Mouse (Mus musculus): ENCODE measurements around the gene Arhgap45. TPM values are rescaled to one million over a fixed set of nuclear protein-coding genes. Genes with fewer than 3 reads are reported as not detected.
A peak's percentile ranks its signal among the peaks of the same experiment; 100 is the strongest.

The Arhgap45 gene
- polyA plus RNA-seq, 1 experiment from 2014 or later: 1.9 TPM

DNA sequence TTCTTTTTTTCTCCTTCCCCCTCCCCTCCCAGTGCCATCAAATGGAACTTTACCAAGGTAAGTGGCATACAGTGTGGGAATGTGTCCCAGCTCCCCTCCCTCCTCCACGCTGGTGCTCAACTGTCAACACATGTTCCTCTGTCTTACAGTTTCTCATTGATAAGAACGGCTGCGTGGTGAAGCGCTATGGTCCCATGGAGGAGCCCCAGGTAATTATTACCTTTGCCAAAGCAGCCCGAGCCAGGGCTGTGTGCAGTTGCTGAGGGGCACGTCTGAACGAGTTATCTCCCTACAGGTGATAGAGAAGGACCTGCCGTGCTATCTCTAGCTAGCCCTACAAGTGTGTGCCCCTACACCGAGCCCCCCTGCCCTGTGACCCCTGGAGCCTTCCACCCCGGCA is 39.4 kb downstream of the Arhgap45 start:
- peak overlapping the region; percentile 77; the same call in 1 of the 2 replicates for H3K4me2 ChIP-seq
- no peak overlapping the region for H3K27ac ChIP-seq
- H3K9me3 ChIP-seq: no peaks in the 10 kb centered on the region
- H3K4me1 ChIP-seq: peaks cover 21% of the 10 kb centered on the region
- peaks cover 16% of the 10 kb centered on the region; the same call in 1 of the 2 replicates for H3K36me3 ChIP-seq (replicated peaks)
- no peak overlapping the region for H3K4me3 ChIP-seq
- no peaks in the 10 kb centered on the region for H3K27me3 ChIP-seq (replicated peaks)
- WGBS: 91% methylated on average over 10 of the region's 10 CpGs
- no peak overlapping the region for H3K9ac ChIP-seq
- ATAC-seq (replicated peaks): no peak

DNA sequence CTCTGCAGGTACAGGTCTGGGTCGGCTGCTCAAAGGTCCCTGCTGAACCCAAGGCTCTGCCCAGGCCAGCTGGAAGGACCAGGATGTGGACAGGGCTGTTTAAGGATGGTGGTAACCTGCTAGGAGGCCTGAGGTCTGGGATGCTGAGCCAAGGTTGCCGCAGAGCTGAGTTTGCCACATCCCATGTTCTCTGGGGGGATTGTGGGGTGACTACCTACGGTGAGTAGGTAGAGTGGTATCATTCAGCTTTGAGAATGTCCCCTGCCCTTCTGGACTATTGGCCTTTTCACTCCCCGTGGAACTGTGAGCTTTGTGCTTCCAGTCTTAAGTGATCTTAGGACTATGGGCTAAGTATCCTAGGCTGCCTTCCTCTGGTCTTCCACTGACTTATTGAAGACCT is 40.1 kb downstream of the Arhgap45 start:
- Histone ChIP-seq H3K9ac (no peak overlapping the region), H3K4me3 (no peak overlapping the region), H3K36me3 (replicated peaks) (peaks cover 16% of the 10 kb centered on the region; the same call in 1 of the 2 replicates), H3K4me1 (peaks cover 21% of the 10 kb centered on the region), H3K27ac (no peak overlapping the region), H3K9me3 (no peaks in the 10 kb centered on the region), H3K4me2 (no peak overlapping the region), H3K27me3 (replicated peaks) (no peaks in the 10 kb centered on the region)
- ATAC-seq (replicated peaks): no peak
- 94% methylated on average over 4 of the region's 4 CpGs for WGBS

DNA sequence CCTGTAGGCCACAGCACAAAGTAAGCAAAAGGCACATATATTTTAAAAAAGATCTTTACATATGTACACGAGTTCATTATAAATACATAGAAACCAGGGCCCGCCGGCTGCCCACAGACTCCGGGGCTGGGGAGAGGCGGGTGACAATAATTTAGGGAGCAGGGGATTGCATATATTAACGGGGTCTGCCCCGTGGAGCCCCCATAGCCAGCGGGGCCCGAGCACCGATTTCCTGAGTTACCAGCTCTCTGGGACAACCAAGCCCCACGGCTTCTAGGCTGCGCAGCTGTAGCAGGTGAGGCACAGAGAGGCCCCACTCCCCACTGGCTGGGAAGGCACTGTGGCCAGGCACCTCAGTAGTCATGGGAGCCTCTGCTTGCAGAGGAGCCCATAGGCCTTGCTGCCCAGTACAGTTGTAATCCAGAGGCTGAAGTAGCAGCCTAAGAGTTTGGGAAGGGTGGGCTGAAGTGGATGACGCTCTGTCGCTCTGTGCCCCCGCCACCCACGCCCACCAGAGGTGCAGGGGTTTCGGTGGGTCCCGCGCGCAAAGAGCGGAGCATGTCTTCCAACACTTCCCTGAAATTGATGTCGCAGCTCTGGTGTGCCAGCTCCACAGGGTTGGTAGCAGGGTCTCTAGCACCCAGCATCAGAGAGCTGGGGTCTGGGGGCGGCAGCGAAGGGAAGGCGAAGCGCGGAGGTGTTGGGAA is 40.7 kb downstream of the Arhgap45 start:
- H3K4me2 ChIP-seq: no peak overlapping the region
- H3K9ac ChIP-seq: no peak overlapping the region
- H3K9me3 ChIP-seq: no peaks in the 10 kb centered on the region
- H3K4me3 ChIP-seq: no peak overlapping the region
- peaks cover 21% of the 10 kb centered on the region for H3K4me1 ChIP-seq
- peaks cover 19% of the 10 kb centered on the region; the same call in 1 of the 2 replicates for H3K36me3 ChIP-seq (replicated peaks)
- WGBS: 92% methylated on average over 27 of the region's 27 CpGs
- ATAC-seq (replicated peaks): no peak
- H3K27ac ChIP-seq: no peak overlapping the region
- no peaks in the 10 kb centered on the region for H3K27me3 ChIP-seq (replicated peaks)

DNA sequence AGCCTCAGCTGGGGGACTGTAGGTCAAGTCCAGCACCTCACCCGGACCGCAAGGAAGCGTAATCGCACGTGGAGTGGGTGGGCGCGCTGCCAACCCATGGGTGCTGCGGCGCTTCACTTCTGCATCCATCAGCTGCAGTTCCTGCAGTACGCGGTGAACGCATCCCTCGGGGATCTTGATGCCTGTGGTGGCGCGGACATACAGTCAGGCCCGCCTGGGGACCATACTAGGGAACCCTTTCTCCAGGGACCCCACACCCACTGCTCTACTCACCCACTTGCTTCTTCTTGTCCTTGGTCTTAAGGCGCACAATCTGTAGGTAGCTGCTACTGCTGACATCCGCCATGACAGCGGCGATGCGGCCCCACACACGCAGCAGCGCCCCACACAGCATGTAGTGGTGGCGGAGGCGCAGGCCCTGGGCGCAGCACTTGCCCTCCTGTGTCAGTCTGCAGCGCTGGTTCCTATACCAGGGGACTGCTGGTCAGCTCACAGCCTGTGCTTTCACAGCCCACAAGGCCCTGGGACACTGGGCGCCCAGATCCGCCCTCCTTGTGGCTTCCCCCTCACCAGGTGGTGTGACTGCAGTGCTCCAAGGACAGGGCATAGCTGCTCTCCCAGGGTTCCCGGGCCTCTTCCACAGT is 41.4 kb downstream of the Arhgap45 start:
- no peaks in the 10 kb centered on the region for H3K27me3 ChIP-seq (replicated peaks)
- no peak for ATAC-seq (replicated peaks)
- H3K4me3 ChIP-seq: no peak overlapping the region
- H3K4me1 ChIP-seq: peaks cover 21% of the 10 kb centered on the region
- no peaks in the 10 kb centered on the region for H3K9me3 ChIP-seq
- H3K9ac ChIP-seq: no peak overlapping the region
- no peak overlapping the region for H3K4me2 ChIP-seq
- H3K27ac ChIP-seq: no peak overlapping the region
- H3K36me3 ChIP-seq (replicated peaks): peaks cover 21% of the 10 kb centered on the region; the same call in 1 of the 2 replicates
- WGBS: 78% methylated on average over 30 of the region's 30 CpGs

DNA sequence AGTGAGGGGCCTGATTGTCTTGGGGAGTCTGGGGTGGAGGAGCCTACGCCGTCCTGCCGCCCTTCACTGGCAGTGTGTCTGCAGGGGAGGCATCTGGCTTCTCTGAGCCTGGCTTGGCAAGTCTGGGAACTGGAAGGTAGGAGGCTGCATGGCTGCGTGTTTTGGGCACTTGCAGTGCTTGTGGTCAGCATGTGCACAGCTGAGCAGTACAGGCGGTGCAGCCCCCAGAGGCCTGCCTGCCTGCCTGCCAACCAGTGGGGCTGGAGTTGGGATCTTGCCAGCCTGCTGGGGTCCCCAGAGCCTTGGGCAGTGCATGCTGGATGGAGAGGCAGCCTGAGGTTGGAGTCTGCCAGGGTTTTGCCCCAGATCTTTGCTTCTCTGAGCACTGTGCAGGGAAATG is 46.7 kb downstream of the Arhgap45 start:
- no peak overlapping the region for H3K9ac ChIP-seq
- H3K27ac ChIP-seq: no peak overlapping the region
- H3K4me3 ChIP-seq: no peak overlapping the region
- no peak overlapping the region for H3K4me2 ChIP-seq
- H3K9me3 ChIP-seq: no peaks in the 10 kb centered on the region
- no peaks in the 10 kb centered on the region for H3K4me1 ChIP-seq
- H3K36me3 ChIP-seq (replicated peaks): 0 out of 2 replicates have a peak, but pooled peaks cover 7% of the 10 kb centered on the region
- ATAC-seq (replicated peaks): no peak
- no peaks in the 10 kb centered on the region for H3K27me3 ChIP-seq (replicated peaks)
- WGBS: 80% methylated on average over 5 of the region's 5 CpGs

DNA sequence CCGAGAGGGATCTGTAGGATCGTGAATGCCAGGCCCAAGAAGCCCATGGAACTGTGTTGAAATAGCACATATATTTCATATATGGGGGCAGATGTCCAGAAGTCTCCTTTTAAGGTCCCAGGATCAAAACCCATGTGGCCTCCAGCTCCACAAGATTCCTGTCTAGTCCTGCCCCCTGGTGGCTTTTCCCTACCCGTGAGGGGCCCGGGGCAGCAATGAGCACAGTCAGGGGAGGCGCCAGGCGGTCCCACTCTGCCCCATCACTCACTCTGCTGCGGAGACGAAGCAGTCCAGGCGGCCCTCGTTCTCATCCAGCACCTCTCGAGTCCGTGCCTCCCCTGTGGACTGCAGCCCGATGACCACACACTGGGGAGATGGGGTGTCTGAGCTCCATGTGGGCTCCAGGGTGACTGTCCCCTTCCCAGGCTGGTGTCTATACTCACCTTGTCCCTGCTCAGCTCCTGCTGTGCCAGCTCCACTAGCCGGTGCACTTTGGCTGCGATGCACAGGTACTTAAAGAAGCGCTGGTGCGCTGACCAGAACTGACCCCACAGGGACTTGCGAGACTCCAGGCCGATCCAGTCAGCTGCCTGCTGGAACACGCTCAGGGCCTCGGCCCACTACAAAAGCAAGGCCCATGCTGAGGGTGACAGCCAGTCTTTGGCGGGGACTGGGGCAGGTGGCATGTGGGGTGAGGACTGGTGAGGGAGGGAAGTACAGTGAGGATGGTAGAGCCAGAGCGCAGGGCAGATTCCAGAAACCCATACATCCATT is 47.6 kb downstream of the Arhgap45 start:
- H3K4me3 ChIP-seq: no peak overlapping the region
- no peak overlapping the region for H3K4me2 ChIP-seq
- 0 out of 2 replicates have a peak, but pooled peaks cover 7% of the 10 kb centered on the region for H3K36me3 ChIP-seq (replicated peaks)
- H3K27ac ChIP-seq: no peak overlapping the region
- no peaks in the 10 kb centered on the region for H3K4me1 ChIP-seq
- 77% methylated on average over 23 of the region's 23 CpGs for WGBS
- H3K9me3 ChIP-seq: no peaks in the 10 kb centered on the region
- H3K9ac ChIP-seq: no peak overlapping the region
- no peak for ATAC-seq (replicated peaks)
- H3K27me3 ChIP-seq (replicated peaks): no peaks in the 10 kb centered on the region

DNA sequence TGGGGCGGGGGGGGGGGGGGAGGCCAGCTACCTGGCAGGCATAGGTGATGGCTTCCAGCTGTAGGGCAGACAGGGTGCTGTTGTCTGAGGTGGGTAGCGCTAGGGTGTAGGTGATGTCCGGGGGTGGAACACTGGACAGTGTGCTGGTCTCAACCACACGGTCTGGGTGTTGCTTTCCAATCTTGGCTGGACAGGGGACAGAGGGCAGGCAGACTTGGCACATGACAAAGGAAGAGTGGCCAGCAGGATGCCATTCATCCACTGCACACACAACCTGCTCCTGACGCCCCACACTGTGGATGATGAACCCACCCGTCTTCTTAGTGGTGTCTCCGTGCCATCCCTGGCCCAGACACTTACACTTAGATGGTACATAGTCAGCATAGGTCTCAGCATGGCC is 52.8 kb downstream of the Arhgap45 start:
- H3K9me3 ChIP-seq: no peaks in the 10 kb centered on the region
- 84% methylated on average over 6 of the region's 7 CpGs for WGBS
- no peak overlapping the region for H3K27ac ChIP-seq
- no peak overlapping the region for H3K4me3 ChIP-seq
- no peak for ATAC-seq (replicated peaks)
- H3K27me3 ChIP-seq (replicated peaks): no peaks in the 10 kb centered on the region
- H3K9ac ChIP-seq: no peak overlapping the region
- H3K4me1 ChIP-seq: 0 out of 2 replicates have a peak, but pooled peaks cover 2% of the 10 kb centered on the region
- no peaks in the 10 kb centered on the region for H3K36me3 ChIP-seq (replicated peaks)
- H3K4me2 ChIP-seq: no peak overlapping the region

DNA sequence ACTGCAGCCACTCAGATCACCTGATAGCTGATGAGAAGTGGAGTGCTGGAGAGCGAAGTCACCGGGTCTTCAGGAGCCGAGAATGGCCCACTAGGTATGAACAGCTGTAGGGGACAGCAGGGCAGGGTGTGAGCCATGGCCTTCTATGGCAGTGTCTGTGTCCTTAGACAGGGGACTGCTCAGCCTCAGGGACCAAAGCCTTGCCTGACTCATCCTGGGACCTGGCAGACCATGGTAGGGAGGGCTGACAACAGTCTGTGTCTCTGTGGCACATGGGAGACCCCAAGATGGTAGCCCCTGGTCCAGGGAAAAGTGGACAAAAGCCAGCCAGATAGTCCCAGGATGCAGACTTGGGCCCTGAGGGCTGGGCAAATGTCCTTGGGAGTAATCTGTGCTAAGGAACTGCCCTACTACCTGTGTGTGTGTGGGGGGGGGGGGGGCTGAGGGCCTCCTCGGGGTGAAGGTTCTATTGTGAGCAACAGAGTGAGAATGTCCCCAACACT is 53.5 kb downstream of the Arhgap45 start:
- no peaks in the 10 kb centered on the region for H3K27me3 ChIP-seq (replicated peaks)
- H3K27ac ChIP-seq: no peak overlapping the region
- no peaks in the 10 kb centered on the region for H3K36me3 ChIP-seq (replicated peaks)
- H3K4me1 ChIP-seq: 0 out of 2 replicates have a peak, but pooled peaks cover 2% of the 10 kb centered on the region
- H3K9me3 ChIP-seq: no peaks in the 10 kb centered on the region
- no peak overlapping the region for H3K4me3 ChIP-seq
- H3K4me2 ChIP-seq: no peak overlapping the region
- no peak overlapping the region for H3K9ac ChIP-seq
- no peak for ATAC-seq (replicated peaks)
- 96% methylated on average over 4 of the region's 4 CpGs for whole genome bisulfite sequencing

DNA sequence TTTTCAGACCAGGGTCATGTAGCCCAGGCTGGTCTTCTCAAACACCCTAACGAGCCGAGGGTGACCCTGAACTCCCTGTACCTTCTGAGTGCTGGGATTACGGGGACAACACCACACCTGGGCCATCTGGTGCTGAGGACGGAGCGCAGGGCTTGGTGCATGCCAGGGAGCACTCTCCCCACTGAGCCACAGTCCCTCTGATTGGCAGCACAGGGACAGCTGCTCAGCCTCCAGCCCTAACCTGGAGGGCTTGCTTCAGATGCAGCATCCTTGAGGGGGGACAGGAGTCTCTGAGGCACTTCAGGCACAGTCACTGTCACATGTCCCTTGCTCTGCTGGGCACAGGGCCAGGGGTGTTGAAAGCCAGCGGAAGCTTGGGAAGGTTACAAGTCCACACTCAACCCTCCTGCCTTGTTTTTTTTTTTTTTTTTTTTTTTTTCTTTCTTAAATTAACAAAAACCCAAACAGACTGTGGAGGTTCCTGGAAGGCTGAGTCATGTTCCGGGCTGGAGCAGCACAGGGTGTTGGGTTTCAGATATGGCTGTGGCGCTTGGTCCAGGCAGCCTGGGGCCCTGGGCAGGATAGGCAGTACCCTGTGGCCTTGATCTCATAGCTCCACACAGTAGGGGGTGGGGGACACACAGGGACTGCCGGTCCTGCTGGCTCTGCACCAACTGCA is 54.5 kb downstream of the Arhgap45 start:
- ATAC-seq (replicated peaks): no peak
- H3K9me3 ChIP-seq: no peaks in the 10 kb centered on the region
- H3K4me2 ChIP-seq: no peak overlapping the region
- H3K27ac ChIP-seq: peak overlapping the region; percentile 5; the same call in 1 of the 2 replicates
- H3K4me1 ChIP-seq: 0 out of 2 replicates have a peak, but pooled peaks cover 2% of the 10 kb centered on the region
- WGBS: 75% methylated on average over 9 of the region's 9 CpGs
- H3K36me3 ChIP-seq (replicated peaks): no peaks in the 10 kb centered on the region
- no peaks in the 10 kb centered on the region for H3K27me3 ChIP-seq (replicated peaks)
- H3K9ac ChIP-seq: no peak overlapping the region
- no peak overlapping the region for H3K4me3 ChIP-seq

DNA sequence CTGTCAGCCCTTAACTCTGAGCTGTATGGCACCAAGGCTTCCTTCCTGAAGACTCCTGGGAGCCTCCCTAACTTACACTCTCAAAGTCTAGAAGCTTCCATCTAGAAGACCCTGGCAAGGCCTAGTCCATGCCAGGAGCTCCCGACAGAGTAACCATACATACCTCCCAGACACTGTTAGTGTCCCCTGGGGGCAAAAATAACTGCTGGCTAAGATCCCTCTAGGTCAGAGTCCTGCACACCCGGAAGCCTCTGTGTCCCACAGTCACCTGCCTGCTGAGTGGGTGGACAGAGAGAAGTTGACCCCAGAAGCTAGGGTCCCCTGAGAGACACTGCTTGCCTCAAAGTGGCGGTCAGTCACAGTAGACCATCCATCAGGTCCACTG is 55.1 kb downstream of the Arhgap45 start:
- Histone ChIP-seq H3K36me3 (replicated peaks) (no peaks in the 10 kb centered on the region), H3K4me1 (0 out of 2 replicates have a peak, but pooled peaks cover 2% of the 10 kb centered on the region), H3K27ac (peak overlapping the region; percentile 5; the same call in 1 of the 2 replicates), H3K4me3 (no peak overlapping the region), H3K9me3 (no peaks in the 10 kb centered on the region), H3K9ac (no peak overlapping the region), H3K27me3 (replicated peaks) (no peaks in the 10 kb centered on the region), H3K4me2 (no peak overlapping the region)
- WGBS: 87% methylated on average over 3 of the region's 3 CpGs
- ATAC-seq (replicated peaks): no peak

DNA sequence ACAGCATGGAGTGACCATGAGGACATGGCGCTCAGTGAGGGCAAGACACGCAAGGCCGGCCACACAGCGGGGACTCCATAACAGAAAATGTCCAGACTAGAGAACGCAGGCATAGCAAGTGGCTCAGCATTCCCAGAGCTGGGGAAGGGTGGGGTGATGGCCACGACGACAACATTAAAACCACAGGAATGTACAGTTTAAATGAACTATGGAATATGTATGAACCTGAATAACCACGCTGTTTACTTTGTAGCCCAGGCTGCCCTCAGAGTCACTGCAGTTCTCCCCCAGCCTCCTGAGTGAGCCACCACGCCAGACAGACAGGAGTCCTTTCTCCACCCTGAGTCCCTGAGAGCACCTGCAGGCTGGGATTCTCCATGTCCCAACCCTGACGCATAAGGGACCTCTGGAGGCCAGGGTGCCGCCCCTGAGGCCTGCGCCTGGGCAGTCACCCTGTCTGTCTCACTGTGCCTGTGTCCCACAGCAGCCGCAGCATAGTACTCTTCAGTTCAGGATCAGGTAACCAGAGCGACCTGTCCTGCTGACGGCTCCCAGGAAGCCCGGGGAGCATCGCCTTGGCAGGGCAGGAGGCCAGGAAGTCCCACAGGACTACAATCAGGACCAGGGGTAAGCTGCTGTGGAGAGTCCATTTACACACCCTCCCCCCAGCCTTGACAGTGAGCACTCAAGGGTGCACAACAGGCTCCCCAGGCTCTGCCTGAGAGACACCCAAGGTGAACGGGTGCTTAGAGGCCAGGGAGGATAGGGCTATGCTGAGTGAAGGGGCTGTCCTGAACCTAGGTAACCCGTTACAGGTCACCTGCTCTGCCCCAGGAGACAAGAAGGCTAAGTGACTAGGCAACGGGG is 56.4 kb downstream of the Arhgap45 start:
- Histone ChIP-seq H3K9ac (no peak overlapping the region), H3K4me1 (0 out of 2 replicates have a peak, but pooled peaks cover 2% of the 10 kb centered on the region), H3K27me3 (replicated peaks) (no peaks in the 10 kb centered on the region), H3K36me3 (replicated peaks) (no peaks in the 10 kb centered on the region), H3K4me3 (no peak overlapping the region), H3K9me3 (no peaks in the 10 kb centered on the region), H3K4me2 (no peak overlapping the region), H3K27ac (no peak overlapping the region)
- no peak for ATAC-seq (replicated peaks)
- WGBS: 82% methylated on average over 20 of the region's 20 CpGs
